Mouse (Mus musculus): ENCODE results near the gene Gabrb1. TPM values are rescaled to one million over a fixed set of nuclear protein-coding genes. Genes with fewer than 3 reads are reported as not detected.
"Not testable (repeated sequence)": the region's sequence is repeated elsewhere in the genome, so short reads cannot be mapped to it uniquely, and the experiment has no call there.

The Gabrb1 gene
- total and polyA plus RNA-seq, 3 experiments = 0.03 TPM; not detected in 2

- no peaks in the 10 kb centered on the region for H3K79me2 ChIP-seq (ENCODE audit: control insufficient read depth, insufficient read depth, low read length, poor library complexity)
- H3K4me1 ChIP-seq (ENCODE audit: control insufficient read depth in 1 of 2, insufficient read depth in 2 of 2, low read length in 2 of 2) = no peaks in the 10 kb centered on the region
- no peak overlapping the region for H3K4me3 ChIP-seq (ENCODE audit: control insufficient read depth in 1 of 2, insufficient read depth in 1 of 2, low read depth in 2 of 2, low read length in 2 of 2)
- H3K9ac ChIP-seq (ENCODE audit: control insufficient read depth, low read depth, low read length, poor library complexity, severe bottlenecking) = no peak overlapping the region
- no peak for DNase-seq (ENCODE audit: low read depth, low spot score)
- no peaks in the 10 kb centered on the region for H3K27me3 ChIP-seq (ENCODE audit: control insufficient read depth in 1 of 2, insufficient read depth in 2 of 2, low read length in 2 of 2)
- H3K9me3 ChIP-seq (replicated peaks; ENCODE audit: insufficient read depth, low read length) = no peaks in the 10 kb centered on the region
- no peak overlapping the region for H3K27ac ChIP-seq (ENCODE audit: control insufficient read depth, low read depth, low read length)
- TF ChIP-seq SMC3 (IDR thresholded peaks at IDR 0.05; ENCODE audit: low read depth, low read length) (no peak), CTCF (IDR thresholded peaks at IDR 0.05 in 2 of 3, conservative IDR thresholded peaks at IDR 0.05 in 1 of 3; ENCODE audit: control insufficient read depth in 1 of 3, insufficient read depth in 1 of 3, low read depth in 2 of 3, low read length in 3 of 3, poor library complexity in 1 of 3, severe bottlenecking in 1 of 3) (no peak)
- H3K36me3 ChIP-seq (ENCODE audit: control insufficient read depth in 1 of 2, insufficient read depth in 2 of 2, low read length in 2 of 2) = no peaks in the 10 kb centered on the region
Measured at GRCm38 (mm10) chr5:72148679-72149078, 490.8 kb downstream of the Gabrb1 start.

DNA sequence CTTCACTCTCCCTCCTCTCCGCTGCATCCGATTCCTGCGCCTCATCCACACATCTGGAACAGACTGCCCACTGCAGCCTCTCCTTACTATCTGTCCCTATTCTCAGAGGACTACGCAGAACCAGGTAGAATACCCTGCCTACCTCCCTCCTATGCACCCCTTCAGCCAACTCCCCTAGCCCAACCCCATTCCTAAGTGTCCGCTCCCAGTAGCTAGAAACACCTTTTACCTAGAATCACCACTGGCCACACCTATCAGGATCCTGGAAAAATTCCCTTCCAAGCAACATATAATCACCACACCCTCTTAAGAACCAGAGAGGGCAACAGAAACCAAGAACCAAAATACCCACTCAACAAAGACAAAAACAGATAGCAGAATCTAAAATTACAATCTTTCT, 493.0 kb downstream of the Gabrb1 start:
- DNase-seq (ENCODE audit: low read depth, low spot score) = no peak
- TF ChIP-seq MYC (IDR thresholded peaks at IDR 0.05; ENCODE audit: low read depth, low read length) (no peak), USF1 (IDR thresholded peaks at IDR 0.05; ENCODE audit: low read depth, low read length) (no peak), ZC3H11A (IDR thresholded peaks at IDR 0.05; ENCODE audit: low read depth, low read length) (no peak), RCOR1 (IDR thresholded peaks at IDR 0.05; ENCODE audit: low read depth, low read length) (no peak), MXI1 (IDR thresholded peaks at IDR 0.05; ENCODE audit: low read depth, low read length) (no peak), E2F4 (IDR thresholded peaks at IDR 0.05; ENCODE audit: borderline replicate concordance, low read depth, low read length) (no peak), CHD2 (IDR thresholded peaks at IDR 0.05; ENCODE audit: low read length) (no peak), POLR2AphosphoS2 (IDR thresholded peaks at IDR 0.05; ENCODE audit: low read length) (no peak), MEF2A (IDR thresholded peaks at IDR 0.05; ENCODE audit: extremely low read depth, insufficient replicate concordance, low read depth, low read length, poor library complexity, severe bottlenecking) (no peak), RAD21 (IDR thresholded peaks at IDR 0.05; ENCODE audit: low read depth, low read length) (no peak), KAT2A (conservative IDR thresholded peaks at IDR 0.05; ENCODE audit: low read depth, low read length) (no peak), TCF12 (IDR thresholded peaks at IDR 0.05; ENCODE audit: low read depth, low read length) (no peak)
- H3K9ac ChIP-seq (ENCODE audit: control insufficient read depth, low read depth, low read length, poor library complexity, severe bottlenecking) = no peak overlapping the region
- H3K27ac ChIP-seq (ENCODE audit: control insufficient read depth, low read depth, low read length) = no peak overlapping the region
- no peaks in the 10 kb centered on the region for H3K79me2 ChIP-seq (ENCODE audit: control insufficient read depth, insufficient read depth, low read length, poor library complexity)
- H3K4me1 ChIP-seq (ENCODE audit: control insufficient read depth in 1 of 2, insufficient read depth in 2 of 2, low read length in 2 of 2) = no peaks in the 10 kb centered on the region
- no peaks in the 10 kb centered on the region for H3K36me3 ChIP-seq (ENCODE audit: control insufficient read depth in 1 of 2, insufficient read depth in 2 of 2, low read length in 2 of 2)
- H3K9me3 ChIP-seq (replicated peaks; ENCODE audit: insufficient read depth, low read length) = no peaks in the 10 kb centered on the region
- H3K27me3 ChIP-seq (ENCODE audit: control insufficient read depth in 1 of 2, insufficient read depth in 2 of 2, low read length in 2 of 2) = no peaks in the 10 kb centered on the region
- no peak overlapping the region for H3K4me3 ChIP-seq (ENCODE audit: control insufficient read depth in 1 of 2, insufficient read depth in 1 of 2, low read depth in 2 of 2, low read length in 2 of 2)

- H3K9ac ChIP-seq (ENCODE audit: control insufficient read depth, low read depth, low read length, poor library complexity, severe bottlenecking); H3K9me3 ChIP-seq (replicated peaks; ENCODE audit: insufficient read depth, low read length); H3K27ac ChIP-seq (ENCODE audit: control insufficient read depth, low read depth, low read length); H3K4me1 ChIP-seq (ENCODE audit: control insufficient read depth in 1 of 2, insufficient read depth in 2 of 2, low read length in 2 of 2); H3K36me3 ChIP-seq (ENCODE audit: control insufficient read depth in 1 of 2, insufficient read depth in 2 of 2, low read length in 2 of 2); H3K27me3 ChIP-seq (ENCODE audit: control insufficient read depth in 1 of 2, insufficient read depth in 2 of 2, low read length in 2 of 2); H3K4me3 ChIP-seq (ENCODE audit: control insufficient read depth in 1 of 2, insufficient read depth in 1 of 2, low read depth in 2 of 2, low read length in 2 of 2); H3K79me2 ChIP-seq (ENCODE audit: control insufficient read depth, insufficient read depth, low read length, poor library complexity): not testable (repeated sequence)
- TF ChIP-seq CTCF (IDR thresholded peaks at IDR 0.05 in 2 of 3, conservative IDR thresholded peaks at IDR 0.05 in 1 of 3; ENCODE audit: control insufficient read depth in 1 of 3, insufficient read depth in 1 of 3, low read depth in 2 of 3, low read length in 3 of 3, poor library complexity in 1 of 3, severe bottlenecking in 1 of 3) = peak in 1 of 3 experiments; percentile 22; a peak in 3 of 6 replicates
- 0 out of 2 replicates have a peak, but pooled peaks have one; percentile 6 for TF ChIP-seq SMC3 (IDR thresholded peaks at IDR 0.05; ENCODE audit: low read depth, low read length)
- DNase-seq (ENCODE audit: low read depth, low spot score) = peak; percentile 17
Measured at GRCm38 (mm10) chr5:72155686-72156085, 497.8 kb downstream of the Gabrb1 start.

Data from MEL (cell line).